7 mouse cellular contexts compared by ENCODE assay signal in the genomic region with DNA sequence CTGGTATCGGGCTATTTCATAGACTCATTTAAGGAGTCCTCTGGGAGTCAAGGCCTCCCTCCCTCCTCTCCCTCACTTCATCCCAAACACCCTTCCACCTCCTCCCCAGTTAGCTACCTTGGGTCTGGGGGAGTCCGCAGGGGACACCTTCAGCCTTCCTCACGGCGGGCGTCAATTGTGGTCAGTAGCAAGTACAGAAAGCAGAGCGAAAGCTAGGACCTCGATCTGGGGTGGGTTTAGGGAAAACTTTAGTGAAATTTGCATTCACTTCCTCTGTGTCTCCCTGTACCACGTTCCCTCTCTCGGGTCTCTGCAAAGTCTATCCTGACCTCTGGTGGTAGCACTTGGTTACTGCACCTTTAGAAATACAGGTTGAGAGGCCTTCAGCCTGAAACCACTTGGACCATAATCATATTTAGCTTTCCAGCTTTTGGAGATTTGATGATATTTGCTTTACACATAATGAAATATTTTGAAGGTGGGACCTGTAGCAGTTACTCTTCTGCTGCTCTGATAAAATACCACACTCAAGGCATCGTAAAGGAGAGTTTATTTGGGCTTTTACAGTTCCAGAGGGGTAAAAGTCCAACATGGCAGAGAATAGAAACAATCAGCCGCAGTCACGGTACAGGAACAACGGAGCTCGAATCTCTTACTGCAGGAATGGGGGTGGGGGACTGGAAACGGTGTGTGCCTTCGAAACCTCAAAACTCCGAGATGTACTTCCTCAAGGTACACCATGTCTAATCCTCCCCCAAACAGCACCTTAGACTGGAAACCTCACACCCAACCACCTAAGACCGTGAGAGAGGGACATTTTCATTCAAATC. TPM values are rescaled to one million over a fixed set of nuclear protein-coding genes. Genes with fewer than 3 reads are reported as not detected.
DNase-seq lines count a peak whose midpoint lies in the region.

No protein-coding gene starts in this region.

- DNase-seq in adipocyte (ENCODE audit: low spot score), result peak; percentile 87
- DNase-seq in cerebellum, postnatal 14 days, result peak; percentile 86 to 89
- peak; percentile 64 to 82 for DNase-seq in frontal cortex, postnatal 36 days (ENCODE audit: low spot score in 2 of 2)
- DNase-seq in hindlimb bud, embryonic 11.5 days (ENCODE audit: extremely low spot score, low read depth, low spot score), result peak; percentile 80
- DNase-seq in left cerebral cortex, postnatal 14 days (ENCODE audit: low spot score in 2 of 2), result peak; percentile 74 to 87
- DNase-seq in mesoderm, embryonic 11.5 days (ENCODE audit: low read depth, low spot score), result peak; percentile 84
- peak; percentile 69 for DNase-seq in spleen, adult 12 weeks (ENCODE audit: low spot score)

- intact Hi-C loops in left cerebral cortex, postnatal 14 days (cut with DNase I), result loop anchor here (5.0 kb wide), 1 partner anchor 154 kb away; no protein-coding TSS in a partner anchor

RNA-seq across cellular contexts. Expression of a gene that starts 41.9 kb away (rescaled TPM):
- total RNA-seq in left cerebral cortex, postnatal 14 days (2021), result under 1 TPM; 0.61 to 0.83 TPM

RNA-seq across cellular contexts. Expression of a gene that starts 56.7 kb away (rescaled TPM):
- total RNA-seq in left cerebral cortex, postnatal 14 days (2021), result 100 to 1,000 TPM; 133 to 143 TPM

Comparison
In these comparisons a context has a peak if more than half of its experiments do, and no peak if none do; other contexts are left out.
1. Peak in every context shown above with its lines: DNase-seq.